ENCODE assay signal across 8 mouse cellular contexts in the genomic region with DNA sequence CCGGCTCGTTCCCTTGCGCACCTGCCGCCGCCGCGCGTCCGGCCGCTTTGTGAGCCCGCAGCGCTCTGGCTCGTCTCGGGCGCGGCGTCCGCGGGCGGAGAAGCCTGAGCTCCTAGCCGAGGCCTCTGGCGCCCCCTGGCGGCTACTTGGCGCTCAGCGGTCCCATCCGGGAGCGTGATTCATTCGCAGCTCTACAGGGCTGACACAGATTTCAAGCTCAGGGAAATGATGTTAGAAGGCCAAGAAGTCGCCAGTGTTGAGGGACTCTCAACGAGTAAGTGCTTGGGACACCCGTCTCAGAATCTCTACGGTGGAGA. TPM values are rescaled to one million over a fixed set of nuclear protein-coding genes. Genes with fewer than 3 reads are reported as not detected.
ATAC-seq lines count a peak whose summit lies in the region.

Gene Spock1 (minus strand): TSS at position 67 of the 317 bp plus-strand sequence.

- H3K27ac ChIP-seq in embryonic facial prominence, embryonic 15.5 days (replicated peaks) = no peak within 1 kb of the TSS
- no peak within 1 kb of the TSS for H3K27ac ChIP-seq in heart, embryonic 11.5 days (ENCODE audit: low read depth, low read length)
- H3K27ac ChIP-seq in kidney, embryonic 15.5 days = no peak within 1 kb of the TSS
- no peak within 1 kb of the TSS for H3K27ac ChIP-seq in limb, embryonic 13.5 days
- 0 out of 2 replicates have a peak within 1 kb of the TSS, but pooled peaks have one; percentile 23 for H3K27ac ChIP-seq in midbrain, embryonic 16.5 days (ENCODE audit: low read length)
- H3K27ac ChIP-seq in stomach, embryonic 16.5 days (ENCODE audit: low read length) = no peak within 1 kb of the TSS

- H3K27me3 ChIP-seq in megakaryocyte, embryonic 14.5 days (replicated peaks) = peaks cover 25% of the 10 kb centered on the region
- peaks cover 37% of the 10 kb centered on the region for H3K27me3 ChIP-seq in embryonic facial prominence, embryonic 15.5 days
- H3K27me3 ChIP-seq in heart, embryonic 11.5 days (ENCODE audit: control insufficient read depth, insufficient read depth, low read length) = peaks cover 36% of the 10 kb centered on the region
- H3K27me3 ChIP-seq in kidney, embryonic 15.5 days = peaks cover 45% of the 10 kb centered on the region
- H3K27me3 ChIP-seq in limb, embryonic 13.5 days = peaks cover 47% of the 10 kb centered on the region
- H3K27me3 ChIP-seq in midbrain, embryonic 16.5 days (ENCODE audit: control insufficient read depth, insufficient read depth, low read depth, low read length) = no peaks in the 10 kb centered on the region; the same call in 1 of the 2 replicates
- peaks cover 17% of the 10 kb centered on the region for H3K27me3 ChIP-seq in stomach, embryonic 16.5 days (ENCODE audit: control insufficient read depth, insufficient read depth, low read length)

- peaks cover 26% of the 10 kb centered on the region for H3K9me3 ChIP-seq in megakaryocyte, embryonic 14.5 days
- 0 out of 2 replicates have a peak, but pooled peaks cover 6% of the 10 kb centered on the region for H3K9me3 ChIP-seq in embryonic facial prominence, embryonic 15.5 days (replicated peaks)
- peaks cover 8% of the 10 kb centered on the region for H3K9me3 ChIP-seq in heart, embryonic 11.5 days (replicated peaks; ENCODE audit: control insufficient read depth, low read length)
- no peaks in the 10 kb centered on the region for H3K9me3 ChIP-seq in kidney, embryonic 15.5 days (replicated peaks)
- no peaks in the 10 kb centered on the region for H3K9me3 ChIP-seq in limb, embryonic 13.5 days
- no peaks in the 10 kb centered on the region for H3K9me3 ChIP-seq in midbrain, embryonic 16.5 days (replicated peaks; ENCODE audit: control insufficient read depth, low read length, poor library complexity, severe bottlenecking)
- peaks cover 3% of the 10 kb centered on the region; the same call in 1 of the 2 replicates for H3K9me3 ChIP-seq in stomach, embryonic 16.5 days (replicated peaks; ENCODE audit: control insufficient read depth, low read length)

- peak within 1 kb of the TSS; percentile 50 for H3K4me3 ChIP-seq in megakaryocyte, embryonic 14.5 days (replicated peaks)
- peak within 1 kb of the TSS; percentile 45 for H3K4me3 ChIP-seq in embryonic facial prominence, embryonic 15.5 days (replicated peaks)
- peak within 1 kb of the TSS; percentile 42 for H3K4me3 ChIP-seq in heart, embryonic 11.5 days (ENCODE audit: low read depth, low read length)
- peak within 1 kb of the TSS; percentile 40 for H3K4me3 ChIP-seq in kidney, embryonic 15.5 days (replicated peaks)
- H3K4me3 ChIP-seq in limb, embryonic 13.5 days = peak within 1 kb of the TSS; percentile 44
- H3K4me3 ChIP-seq in midbrain, embryonic 16.5 days (ENCODE audit: low read depth, low read length) = peak within 1 kb of the TSS; percentile 54
- peak within 1 kb of the TSS; percentile 36 for H3K4me3 ChIP-seq in stomach, embryonic 16.5 days (replicated peaks; ENCODE audit: low read length)

- H3K9ac ChIP-seq in embryonic facial prominence, embryonic 15.5 days = no peak within 1 kb of the TSS
- H3K9ac ChIP-seq in heart, embryonic 11.5 days (ENCODE audit: low read depth, low read length) = no peak within 1 kb of the TSS
- no peak within 1 kb of the TSS for H3K9ac ChIP-seq in kidney, embryonic 15.5 days
- H3K9ac ChIP-seq in limb, embryonic 13.5 days = 0 out of 2 replicates have a peak within 1 kb of the TSS, but pooled peaks have one; percentile 31
- H3K9ac ChIP-seq in midbrain, embryonic 16.5 days (ENCODE audit: low read depth, low read length) = peak within 1 kb of the TSS; percentile 68
- H3K9ac ChIP-seq in stomach, embryonic 16.5 days (ENCODE audit: low read length) = no peak within 1 kb of the TSS

- H3K4me2 ChIP-seq in embryonic facial prominence, embryonic 15.5 days (replicated peaks) = peak within 1 kb of the TSS; percentile 67
- peak within 1 kb of the TSS; percentile 72 for H3K4me2 ChIP-seq in heart, embryonic 11.5 days
- H3K4me2 ChIP-seq in kidney, embryonic 15.5 days = peak within 1 kb of the TSS; percentile 81
- H3K4me2 ChIP-seq in limb, embryonic 13.5 days (replicated peaks) = peak within 1 kb of the TSS; percentile 84
- peak within 1 kb of the TSS; percentile 62 for H3K4me2 ChIP-seq in midbrain, embryonic 16.5 days (ENCODE audit: low read length)
- peak within 1 kb of the TSS; percentile 52 for H3K4me2 ChIP-seq in stomach, embryonic 16.5 days (ENCODE audit: low read depth, low read length)

- peaks cover 4% of the 10 kb centered on the region; the same call in 1 of the 2 replicates for H3K4me1 ChIP-seq in megakaryocyte, embryonic 14.5 days
- peaks cover 10% of the 10 kb centered on the region for H3K4me1 ChIP-seq in embryonic facial prominence, embryonic 15.5 days
- H3K4me1 ChIP-seq in heart, embryonic 11.5 days (ENCODE audit: control insufficient read depth, insufficient read depth, low read length) = peaks cover 5% of the 10 kb centered on the region; the same call in 1 of the 2 replicates
- H3K4me1 ChIP-seq in kidney, embryonic 15.5 days = peaks cover 9% of the 10 kb centered on the region
- H3K4me1 ChIP-seq in limb, embryonic 13.5 days = peaks cover 18% of the 10 kb centered on the region
- no peaks in the 10 kb centered on the region for H3K4me1 ChIP-seq in midbrain, embryonic 16.5 days (ENCODE audit: control insufficient read depth, insufficient read depth, low read length)
- H3K4me1 ChIP-seq in stomach, embryonic 16.5 days (ENCODE audit: control insufficient read depth, insufficient read depth, low read length) = no peaks in the 10 kb centered on the region

- ATAC-seq in megakaryocyte, adult 5-6 weeks (ENCODE audit: poor library complexity, severe bottlenecking) = no peak; the same call in 1 of the 2 replicates
- peak; percentile 56; the same call in 1 of the 2 replicates for ATAC-seq in embryonic facial prominence, embryonic 15.5 days (ENCODE audit: insufficient number of reproducible peaks, low FRiP score, low TSS enrichment, low read depth)
- ATAC-seq in heart, embryonic 11.5 days (replicated peaks; ENCODE audit: insufficient number of reproducible peaks, low FRiP score, low TSS enrichment) = no peak; the same call in 1 of the 2 replicates
- no peak for ATAC-seq in kidney, embryonic 15.5 days (replicated peaks; ENCODE audit: low FRiP score)
- peak; percentile 61; the same call in 1 of the 2 replicates for ATAC-seq in limb, embryonic 13.5 days (ENCODE audit: low FRiP score, low read depth)
- ATAC-seq in midbrain, embryonic 16.5 days = peak; percentile 91
- peak; percentile 64; the same call in 1 of the 2 replicates for ATAC-seq in stomach, embryonic 16.5 days (ENCODE audit: insufficient read depth, low FRiP score)

- H3K36me3 ChIP-seq in megakaryocyte, embryonic 14.5 days (replicated peaks; ENCODE audit: low read length) = no peaks in the 10 kb centered on the region
- no peaks in the 10 kb centered on the region for H3K36me3 ChIP-seq in embryonic facial prominence, embryonic 15.5 days
- H3K36me3 ChIP-seq in heart, embryonic 11.5 days (ENCODE audit: control insufficient read depth, insufficient read depth, low read length) = no peaks in the 10 kb centered on the region
- no peaks in the 10 kb centered on the region for H3K36me3 ChIP-seq in kidney, embryonic 15.5 days
- H3K36me3 ChIP-seq in limb, embryonic 13.5 days = no peaks in the 10 kb centered on the region
- no peaks in the 10 kb centered on the region for H3K36me3 ChIP-seq in midbrain, embryonic 16.5 days (ENCODE audit: control insufficient read depth, insufficient read depth, low read length)
- no peaks in the 10 kb centered on the region for H3K36me3 ChIP-seq in stomach, embryonic 16.5 days (ENCODE audit: control insufficient read depth, insufficient read depth, low read length)

- WGBS in embryonic facial prominence, embryonic 15.5 days = under 1% methylated on average over 32 of the region's 32 CpGs
- under 1% methylated on average over 32 of the region's 32 CpGs for WGBS in heart, embryonic 11.5 days (ENCODE audit: insufficient replicate concordance)
- WGBS in kidney, embryonic 15.5 days = 1% methylated on average over 32 of the region's 32 CpGs
- under 1% methylated on average over 32 of the region's 32 CpGs for WGBS in limb, embryonic 13.5 days
- WGBS in midbrain, embryonic 16.5 days = 0% methylated on average over 32 of the region's 32 CpGs
- under 1% methylated on average over 32 of the region's 32 CpGs for WGBS in stomach, embryonic 16.5 days

RNA-seq across cellular contexts. Expression of gene Spock1, which starts in this region (rescaled TPM):
- not detected in 2 replicates for polyA plus RNA-seq in megakaryocyte, embryonic 14.5 days (2012; ENCODE audit: insufficient read depth, low replicate concordance)
- total RNA-seq in megakaryocyte, adult 5-6 weeks (2015) = not detected in 2 replicates
- total RNA-seq in megakaryocyte, adult 5-6 weeks (2017) = not detected in 2 replicates
- 12.0 and 14.4 TPM in 2 replicates for polyA plus RNA-seq in embryonic facial prominence, embryonic 15.5 days (2015; fragmentation: Nextera tagmentation; extraction: Ambion mirVana)
- 0.69 and 1.2 TPM in 2 replicates for polyA plus RNA-seq in heart, embryonic 11.5 days (2014; fragmentation: Nextera tagmentation; extraction: Ambion mirVana)
- 0.73 and 2.0 TPM in 2 replicates for polyA plus RNA-seq in kidney, embryonic 15.5 days (2015; fragmentation: Nextera tagmentation; extraction: Ambion mirVana)
- polyA plus RNA-seq in limb, embryonic 13.5 days (2015; fragmentation: Nextera tagmentation; extraction: Ambion mirVana) = 1.9 and 2.4 TPM in 2 replicates
- polyA plus RNA-seq in midbrain, embryonic 16.5 days (2015; fragmentation: Nextera tagmentation; extraction: Ambion mirVana) = 76.1 and 81.8 TPM in 2 replicates
- polyA plus RNA-seq in stomach, embryonic 16.5 days (2015; fragmentation: Nextera tagmentation; extraction: Ambion mirVana) = 2.8 and 2.9 TPM in 2 replicates

Comparison
In these comparisons a context has a peak if more than half of its experiments do, and no peak if none do; other contexts are left out.
1. ATAC-seq: peak in embryonic facial prominence, embryonic 15.5 days (single experiment), limb, embryonic 13.5 days (single experiment), midbrain, embryonic 16.5 days (single experiment) and stomach, embryonic 16.5 days (single experiment); none in megakaryocyte, adult 5-6 weeks (single experiment), heart, embryonic 11.5 days (single experiment) and kidney, embryonic 15.5 days (single experiment).
2. H3K9ac ChIP-seq: peak in limb, embryonic 13.5 days (single experiment) and midbrain, embryonic 16.5 days (single experiment); none in embryonic facial prominence, embryonic 15.5 days (single experiment), heart, embryonic 11.5 days (single experiment), kidney, embryonic 15.5 days (single experiment) and stomach, embryonic 16.5 days (single experiment).
3. Peak in every context shown above with its lines, with median percentiles within 50 percentile points of each other: H3K4me3 ChIP-seq and H3K4me2 ChIP-seq.